Mouse (Mus musculus): ENCODE data around the gene Dscaml1. TPM values are rescaled to one million over a fixed set of nuclear protein-coding genes. Genes with fewer than 3 reads are reported as not detected.

Dscaml1 gene
- total and polyA plus RNA-seq, 2 experiments from 2014 or later = 10.5 to 47.4 TPM

DNA sequence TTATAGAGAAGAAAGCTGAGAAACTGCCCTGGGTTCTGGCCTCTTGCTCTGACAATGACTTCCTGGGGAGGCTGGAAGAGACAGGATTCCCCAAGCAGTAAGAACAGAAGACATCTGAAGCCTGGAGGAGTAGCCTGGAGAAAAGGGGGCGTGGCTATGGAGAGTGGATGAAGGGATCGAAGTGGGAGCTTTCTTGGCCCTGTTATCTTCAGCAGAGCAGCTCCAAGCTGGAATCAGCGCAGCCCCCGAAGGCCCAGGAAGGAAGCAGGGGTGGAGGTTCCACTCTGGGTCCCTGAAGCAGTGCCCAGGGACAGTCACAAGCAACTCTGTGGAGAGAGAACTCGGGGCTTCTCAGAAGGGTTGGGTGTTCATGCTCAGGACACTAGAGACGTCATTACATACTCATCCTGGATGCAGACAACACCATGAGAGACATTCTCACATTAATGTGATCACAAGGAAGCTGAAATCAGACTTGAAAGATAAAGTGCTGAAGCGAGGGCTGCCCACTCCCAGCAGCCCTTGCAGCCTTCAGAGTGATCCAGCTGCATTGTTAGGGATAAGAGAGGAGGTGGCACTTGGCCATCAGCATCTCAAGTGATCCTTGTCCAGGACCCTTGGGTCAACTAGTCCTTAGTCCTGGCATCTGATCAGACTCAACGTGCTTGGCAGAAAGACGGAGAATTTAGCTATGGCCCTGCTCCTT, 146.5 kb downstream of the Dscaml1 start:
- peaks cover 10% of the 10 kb centered on the region for H3K4me1 ChIP-seq (ENCODE audit: insufficient read depth, low read length)
- H3K4me3 ChIP-seq (ENCODE audit: low read length) = no peak overlapping the region
- WGBS = 36% methylated on average over 9 of the region's 9 CpGs
- no peak overlapping the region for H3K4me2 ChIP-seq (ENCODE audit: low read depth, low read length)
- ATAC-seq (no peak), DNase-seq (ENCODE audit: low spot score) (peak; percentile 34)
- H3K27ac ChIP-seq = 0 out of 2 replicates have a peak overlapping the region, but pooled peaks have one; percentile 1
- no peaks in the 10 kb centered on the region for H3K9me3 ChIP-seq (ENCODE audit: low read length)
- no peaks in the 10 kb centered on the region for H3K36me3 ChIP-seq (ENCODE audit: insufficient read depth, low read length)
- no peaks in the 10 kb centered on the region for H3K27me3 ChIP-seq (ENCODE audit: insufficient read depth, low read length)
- H3K9ac ChIP-seq (replicated peaks; ENCODE audit: low read length) = no peak overlapping the region
- no peak for TF ChIP-seq CTCF (IDR thresholded peaks at IDR 0.05; ENCODE audit: low read depth)

DNA sequence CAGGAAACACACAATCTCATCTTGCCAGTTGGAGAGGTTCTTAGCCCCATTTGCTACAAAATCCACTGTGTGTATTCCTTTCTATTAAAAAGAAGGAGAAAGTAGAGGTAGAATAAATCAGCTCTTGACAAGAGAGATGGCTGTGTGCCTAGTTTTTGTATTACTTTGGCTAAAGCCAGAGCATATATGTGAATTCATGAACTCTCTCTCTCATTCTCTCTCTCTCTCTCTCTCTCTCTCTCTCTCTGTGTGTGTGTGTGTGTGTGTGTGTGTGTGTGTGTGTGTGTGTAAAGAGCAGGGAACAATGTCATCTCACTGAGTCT, 147.0 kb downstream of the Dscaml1 start:
- peaks cover 10% of the 10 kb centered on the region for H3K4me1 ChIP-seq (ENCODE audit: insufficient read depth, low read length)
- H3K36me3 ChIP-seq (ENCODE audit: insufficient read depth, low read length) = no peaks in the 10 kb centered on the region
- H3K27ac ChIP-seq = no peak overlapping the region
- no peak for ATAC-seq
- no peak overlapping the region for H3K4me2 ChIP-seq (ENCODE audit: low read depth, low read length)
- H3K9me3 ChIP-seq (ENCODE audit: low read length) = no peaks in the 10 kb centered on the region
- no peak for DNase-seq (ENCODE audit: low spot score)
- no peak overlapping the region for H3K4me3 ChIP-seq (ENCODE audit: low read length)
- no peaks in the 10 kb centered on the region for H3K27me3 ChIP-seq (ENCODE audit: insufficient read depth, low read length)
- TF ChIP-seq CTCF (IDR thresholded peaks at IDR 0.05; ENCODE audit: low read depth) = no peak
- no peak overlapping the region for H3K9ac ChIP-seq (replicated peaks; ENCODE audit: low read length)

DNA sequence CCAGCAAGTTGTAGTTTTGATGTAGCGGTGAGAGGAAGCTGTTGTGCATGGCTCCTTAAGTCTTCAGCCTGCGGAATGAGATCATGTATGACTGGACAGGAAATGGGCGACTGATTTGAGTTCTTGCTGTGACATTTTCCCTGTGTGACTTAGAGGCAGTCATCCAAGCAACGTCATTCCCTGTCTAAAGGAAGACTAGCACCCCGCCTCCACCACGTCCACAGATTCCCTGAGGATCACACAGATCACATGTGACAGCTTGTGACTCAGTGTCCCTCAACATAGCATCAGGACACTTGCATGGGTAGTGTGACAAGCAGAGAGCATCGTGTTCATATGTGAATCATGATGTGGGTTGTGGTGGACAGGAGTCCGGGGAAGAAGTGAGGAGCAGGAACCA, 147.6 kb downstream of the Dscaml1 start:
- Histone ChIP-seq H3K4me3 (ENCODE audit: low read length) (no peak overlapping the region), H3K4me2 (ENCODE audit: low read depth, low read length) (no peak overlapping the region), H3K27ac (no peak overlapping the region), H3K9ac (replicated peaks; ENCODE audit: low read length) (no peak overlapping the region), H3K27me3 (ENCODE audit: insufficient read depth, low read length) (no peaks in the 10 kb centered on the region), H3K9me3 (ENCODE audit: low read length) (no peaks in the 10 kb centered on the region), H3K36me3 (ENCODE audit: insufficient read depth, low read length) (no peaks in the 10 kb centered on the region), H3K4me1 (ENCODE audit: insufficient read depth, low read length) (peaks cover 10% of the 10 kb centered on the region)
- 84% methylated on average over 8 of the region's 8 CpGs for WGBS
- ATAC-seq (no peak), DNase-seq (ENCODE audit: low spot score) (no peak)
- TF ChIP-seq CTCF (IDR thresholded peaks at IDR 0.05; ENCODE audit: low read depth) = no peak

DNA sequence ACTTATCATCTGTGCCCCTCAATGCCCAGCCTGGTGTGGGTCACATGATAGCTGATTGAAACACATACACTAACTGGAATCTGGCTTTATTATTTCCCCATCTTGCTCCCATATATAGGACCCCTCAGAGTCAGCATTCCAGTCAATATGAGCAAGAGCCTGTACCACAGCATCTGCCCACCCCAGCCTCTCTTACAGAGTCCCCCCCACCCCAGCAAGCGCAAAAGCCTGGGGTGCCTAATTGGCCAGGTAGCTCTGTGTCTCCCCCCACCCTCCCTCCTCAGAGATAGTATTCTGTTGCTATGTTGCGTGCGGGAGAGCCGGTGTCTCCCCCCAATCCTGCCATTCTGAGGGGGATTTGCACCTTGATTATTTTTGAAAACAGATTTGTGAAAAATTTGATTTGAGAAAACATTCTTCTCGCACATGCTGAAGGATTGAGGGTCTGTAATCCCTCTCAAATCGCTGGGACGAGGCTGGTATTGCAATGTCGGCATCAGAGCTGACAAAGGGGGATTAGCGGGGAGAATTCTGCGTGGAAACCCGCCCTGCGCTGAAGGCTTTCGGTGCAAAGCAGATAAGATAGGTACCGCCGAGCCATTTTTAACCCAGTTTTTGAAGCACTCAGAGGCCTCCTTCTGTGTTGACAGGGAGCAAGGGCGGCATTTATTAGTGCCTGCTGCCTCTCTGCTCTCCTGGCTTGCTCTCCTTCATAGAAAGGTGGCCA, 153.8 kb downstream of the Dscaml1 start:
- ATAC-seq (no peak), DNase-seq (ENCODE audit: low spot score) (no peak)
- H3K9me3 ChIP-seq (ENCODE audit: low read length) = no peaks in the 10 kb centered on the region
- H3K27me3 ChIP-seq (ENCODE audit: insufficient read depth, low read length) = no peaks in the 10 kb centered on the region
- H3K9ac ChIP-seq (replicated peaks; ENCODE audit: low read length) = no peak overlapping the region
- no peaks in the 10 kb centered on the region for H3K4me1 ChIP-seq (ENCODE audit: insufficient read depth, low read length)
- no peak overlapping the region; the same call in 1 of the 2 replicates for H3K27ac ChIP-seq
- no peaks in the 10 kb centered on the region for H3K36me3 ChIP-seq (ENCODE audit: insufficient read depth, low read length)
- 73% methylated on average over 16 of the region's 16 CpGs for WGBS
- TF ChIP-seq CTCF (IDR thresholded peaks at IDR 0.05; ENCODE audit: low read depth) = no peak
- H3K4me2 ChIP-seq (ENCODE audit: low read depth, low read length) = no peak overlapping the region
- no peak overlapping the region for H3K4me3 ChIP-seq (ENCODE audit: low read length)

DNA sequence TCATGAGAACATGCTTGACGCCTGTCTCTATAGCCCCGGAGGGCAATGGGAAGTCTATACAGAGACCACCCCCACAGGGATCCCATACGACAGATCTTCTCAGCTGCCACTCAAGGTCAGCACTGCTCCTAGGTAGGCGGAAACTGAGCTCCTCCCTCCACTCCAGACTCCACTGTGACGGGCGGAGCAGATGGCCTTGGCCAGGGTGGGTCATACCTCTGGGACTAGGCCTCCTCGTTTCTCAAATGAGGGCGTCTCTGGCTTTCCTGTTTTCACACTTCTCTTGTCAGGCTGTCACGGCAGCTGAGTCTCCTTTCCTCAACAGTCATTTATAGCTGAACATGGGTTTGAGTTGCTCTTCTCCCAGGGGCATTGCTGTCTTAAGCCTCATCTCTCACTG, 160.0 kb downstream of the Dscaml1 start:
- H3K36me3 ChIP-seq (ENCODE audit: insufficient read depth, low read length) = no peaks in the 10 kb centered on the region
- H3K27ac ChIP-seq = no peak overlapping the region
- 47% methylated on average over 9 of the region's 9 CpGs for WGBS
- H3K4me1 ChIP-seq (ENCODE audit: insufficient read depth, low read length) = peaks cover 7% of the 10 kb centered on the region; the same call in 1 of the 2 replicates
- DNase-seq (ENCODE audit: low spot score) (no peak), ATAC-seq (no peak)
- no peaks in the 10 kb centered on the region for H3K27me3 ChIP-seq (ENCODE audit: insufficient read depth, low read length)
- no peak overlapping the region for H3K4me2 ChIP-seq (ENCODE audit: low read depth, low read length)
- no peak overlapping the region for H3K9ac ChIP-seq (replicated peaks; ENCODE audit: low read length)
- no peak overlapping the region for H3K4me3 ChIP-seq (ENCODE audit: low read length)
- TF ChIP-seq CTCF (IDR thresholded peaks at IDR 0.05; ENCODE audit: low read depth) = no peak
- H3K9me3 ChIP-seq (ENCODE audit: low read length) = no peaks in the 10 kb centered on the region

DNA sequence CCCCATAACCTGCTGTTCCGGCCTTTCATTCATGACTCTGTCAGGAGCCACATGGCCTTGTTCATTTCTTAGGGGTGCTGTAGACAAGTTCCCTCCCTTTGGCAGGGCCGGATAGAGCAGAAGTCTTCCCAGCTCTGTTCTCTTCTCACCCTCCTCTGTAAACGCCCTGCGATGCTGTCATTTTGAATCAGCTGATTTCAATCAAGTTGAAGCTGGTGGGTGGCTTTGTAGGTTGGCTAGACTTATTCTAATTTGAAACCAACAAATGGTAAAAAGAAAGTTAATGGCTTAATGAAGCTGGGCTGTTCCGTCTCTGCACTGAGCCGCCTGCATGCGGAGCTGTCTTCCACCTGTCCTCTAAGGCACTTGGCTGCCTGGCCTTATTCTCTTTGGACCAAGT, 161.3 kb downstream of the Dscaml1 start:
- no peak; the same call in 1 of the 2 replicates for TF ChIP-seq CTCF (IDR thresholded peaks at IDR 0.05; ENCODE audit: low read depth)

DNA sequence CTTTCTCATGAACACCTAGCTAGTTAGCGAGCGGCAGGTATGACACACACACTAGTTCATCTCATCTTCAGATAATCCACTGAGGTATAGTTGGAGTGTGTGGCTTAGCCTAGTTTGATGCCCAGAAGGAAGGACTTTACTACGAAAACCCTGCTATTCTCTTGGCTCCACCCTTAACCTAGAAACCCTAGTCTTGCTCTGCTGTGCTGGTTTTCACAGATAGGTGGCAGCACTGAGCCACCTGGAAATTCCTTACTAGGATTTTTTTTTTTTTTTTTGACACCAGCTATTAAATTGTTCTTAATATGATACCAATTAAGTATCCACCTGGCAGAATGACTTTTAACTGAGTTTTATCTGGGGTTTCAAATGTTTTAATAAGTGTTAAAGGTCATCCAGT, 163.4 kb downstream of the Dscaml1 start:
- no peaks in the 10 kb centered on the region for H3K27me3 ChIP-seq (ENCODE audit: insufficient read depth, low read length)
- H3K4me1 ChIP-seq (ENCODE audit: insufficient read depth, low read length) = peaks cover 16% of the 10 kb centered on the region; the same call in 1 of the 2 replicates
- 77% methylated on average over 3 of the region's 3 CpGs for WGBS
- TF ChIP-seq CTCF (IDR thresholded peaks at IDR 0.05; ENCODE audit: low read depth) = peak; percentile 80
- no peak overlapping the region for H3K4me3 ChIP-seq (ENCODE audit: low read length)
- H3K4me2 ChIP-seq (ENCODE audit: low read depth, low read length) = no peak overlapping the region
- no peak overlapping the region for H3K9ac ChIP-seq (replicated peaks; ENCODE audit: low read length)
- ATAC-seq (no peak), DNase-seq (ENCODE audit: low spot score) (peak; percentile 68)
- H3K9me3 ChIP-seq (ENCODE audit: low read length) = no peaks in the 10 kb centered on the region
- no peaks in the 10 kb centered on the region for H3K36me3 ChIP-seq (ENCODE audit: insufficient read depth, low read length)
- H3K27ac ChIP-seq = no peak overlapping the region

More for the DNA sequence above, 161.3 kb downstream of the Dscaml1 start:
- Histone ChIP-seq H3K4me1 (ENCODE audit: insufficient read depth, low read length) (peaks cover 13% of the 10 kb centered on the region; the same call in 1 of the 2 replicates), H3K9ac (replicated peaks; ENCODE audit: low read length) (no peak overlapping the region), H3K36me3 (ENCODE audit: insufficient read depth, low read length) (no peaks in the 10 kb centered on the region), H3K4me2 (ENCODE audit: low read depth, low read length) (no peak overlapping the region), H3K27me3 (ENCODE audit: insufficient read depth, low read length) (no peaks in the 10 kb centered on the region), H3K9me3 (ENCODE audit: low read length) (no peaks in the 10 kb centered on the region), H3K27ac (no peak overlapping the region), H3K4me3 (ENCODE audit: low read length) (no peak overlapping the region)
- ATAC-seq (no peak), DNase-seq (ENCODE audit: low spot score) (no peak)
- 49% methylated on average over 7 of the region's 7 CpGs for WGBS
